Mouse (Mus musculus): ENCODE data around the gene Bmp2.

- TF ChIP-seq POLR2A (IDR thresholded peaks at IDR 0.05; ENCODE audit: borderline replicate concordance, insufficient read depth, low read length) (no peak), CTCF (IDR thresholded peaks at IDR 0.05; ENCODE audit: borderline replicate concordance, insufficient read depth, low read depth, low read length) (no peak)
These were observed 12.4 kb downstream of the Bmp2 start for GRCm38 (mm10) chr2:133564248-133564886.
